Mouse (Mus musculus) testis, adult 2 months (tissue): ENCODE measurements around the gene Actr8. TPM values are rescaled to one million over a fixed set of nuclear protein-coding genes. Genes with fewer than 3 reads are reported as not detected.

ENCODE experiments used
- H3K27ac ChIP-seq: fragments of 200-500 bp; 2 replicates; pipeline ENCODE4 v1.5.1; 2012; ENCODE audit warnings: low read depth, low read length; ENCODE audit not compliant: control insufficient read depth, insufficient read depth
- H3K27me3 ChIP-seq: fragments of 200-500 bp; 2 replicates; pipeline ENCODE4 v1.6.1; 2012; ENCODE audit warnings: mild to moderate bottlenecking, low read length, moderate library complexity; ENCODE audit not compliant: control insufficient read depth, insufficient read depth
- H3K36me3 ChIP-seq: fragments of 200-500 bp; 2 replicates; pipeline ENCODE4 v1.6.1; 2012; ENCODE audit warnings: mild to moderate bottlenecking, low read length; ENCODE audit not compliant: control insufficient read depth, insufficient read depth
- H3K4me1 ChIP-seq: fragments of 200-500 bp; 2 replicates; pipeline ENCODE4 v1.6.1; 2012; ENCODE audit warnings: low read length; ENCODE audit not compliant: control insufficient read depth, insufficient read depth
- H3K4me3 ChIP-seq: fragments of 200-500 bp; 2 replicates; pipeline ENCODE4 v1.5.1; 2012; ENCODE audit warnings: low read depth, mild to moderate bottlenecking, low read length, moderate library complexity, mixed read lengths; ENCODE audit not compliant: control insufficient read depth
- CTCF ChIP-seq: fragments of 200-500 bp; IDR thresholded peaks from 2 replicates; pipeline ENCODE4 v1.5.1; 2012; ENCODE audit warnings: low read depth, mild to moderate bottlenecking, inconsistent platforms, low read length, moderate library complexity; ENCODE audit not compliant: control insufficient read depth, insufficient read depth, insufficient replicate concordance
- POLR2A ChIP-seq: fragments of 200-500 bp; IDR thresholded peaks from 2 replicates; pipeline ENCODE4 v1.6.1; 2012; ENCODE audit warnings: low read depth, mild to moderate bottlenecking, inconsistent platforms, low read length, moderate library complexity; ENCODE audit not compliant: control insufficient read depth
- polyA plus RNA-seq: library from polyadenylated mRNA; depleted of rRNA; stranded (reverse); fragments of >200 nt; gene quantifications from 2 replicates; pipeline ENCODE4 v1.2.3, GENCODE M21; 2012; rRNA removed

The Actr8 gene
- polyA plus RNA-seq: 24.1 and 25.5 TPM in 2 replicates

DNA sequence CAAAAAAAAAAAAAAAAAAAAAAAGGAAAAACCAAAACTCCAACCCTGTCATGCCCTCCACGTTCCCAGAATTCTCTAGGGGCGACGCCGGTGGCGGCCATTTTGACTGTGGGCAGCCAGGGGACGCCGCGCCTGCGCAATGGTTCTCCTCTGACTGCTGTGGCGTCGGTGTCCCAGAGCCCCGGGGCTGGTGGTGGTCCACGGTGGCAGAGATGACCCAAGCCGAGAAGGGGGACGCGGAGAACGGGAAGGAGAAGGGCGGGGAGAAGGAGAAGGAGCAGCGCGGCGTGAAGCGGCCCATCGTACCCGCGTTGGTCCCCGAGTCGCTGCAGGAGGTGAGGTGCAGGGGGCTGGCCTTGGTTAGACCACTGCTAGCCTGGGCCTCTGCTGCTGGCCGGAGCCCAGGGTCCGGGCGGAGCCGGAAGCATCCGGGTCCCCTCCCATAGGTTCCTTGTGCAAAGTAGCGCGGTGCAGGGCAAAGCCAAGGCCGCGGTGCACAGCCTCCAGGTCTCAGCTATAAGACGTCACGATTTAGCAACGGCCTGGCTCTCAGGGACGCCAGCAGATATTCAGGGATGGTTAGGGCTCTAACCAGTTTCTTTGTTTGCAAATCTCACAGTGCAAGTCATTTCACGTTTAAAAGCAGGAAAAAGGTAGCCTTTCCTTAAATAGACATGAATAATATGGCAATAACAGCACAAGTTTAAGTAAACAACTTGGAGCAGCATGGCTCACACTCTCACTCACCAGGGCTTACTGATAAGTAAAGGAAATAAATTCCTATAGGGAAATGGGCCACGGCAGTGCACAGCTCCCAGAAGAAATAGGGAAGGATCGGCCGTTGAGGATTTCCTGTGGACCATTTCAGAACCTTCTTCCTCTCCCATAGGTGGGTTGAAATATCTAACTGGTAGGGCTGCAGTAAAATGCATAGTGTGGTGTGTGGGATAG, at the start of gene Actr8:
Actr8 (plus strand) TSS at position 84 of the 951 bp plus-strand sequence.
- H3K36me3 ChIP-seq: no peaks in the 10 kb centered on the region; the same call in 1 of the 2 replicates
- peak within 1 kb of the TSS; percentile 86 for H3K4me3 ChIP-seq
- TF ChIP-seq POLR2A (peak; percentile 67), CTCF (no peak)
- H3K27ac ChIP-seq: peak within 1 kb of the TSS; percentile 95
- no peaks in the 10 kb centered on the region for H3K27me3 ChIP-seq
- no peaks in the 10 kb centered on the region for H3K4me1 ChIP-seq

GRCm38 (mm10) chr14:29928966-29929365, 49.2 kb upstream of the Actr8 start:
- no peaks in the 10 kb centered on the region for H3K27me3 ChIP-seq
- H3K36me3 ChIP-seq: no peaks in the 10 kb centered on the region
- no peak overlapping the region for H3K4me3 ChIP-seq
- TF ChIP-seq POLR2A: no peak
- no peak for TF ChIP-seq CTCF
- H3K27ac ChIP-seq: no peak overlapping the region
- no peaks in the 10 kb centered on the region for H3K4me1 ChIP-seq

GRCm38 (mm10) chr14:29935516-29935915, 42.6 kb upstream of the Actr8 start:
- no peaks in the 10 kb centered on the region for H3K27me3 ChIP-seq
- H3K36me3 ChIP-seq: no peaks in the 10 kb centered on the region
- TF ChIP-seq POLR2A: no peak
- TF ChIP-seq CTCF: no peak
- peaks cover 14% of the 10 kb centered on the region for H3K4me1 ChIP-seq
- H3K4me3 ChIP-seq: no peak overlapping the region
- H3K27ac ChIP-seq: no peak overlapping the region

DNA sequence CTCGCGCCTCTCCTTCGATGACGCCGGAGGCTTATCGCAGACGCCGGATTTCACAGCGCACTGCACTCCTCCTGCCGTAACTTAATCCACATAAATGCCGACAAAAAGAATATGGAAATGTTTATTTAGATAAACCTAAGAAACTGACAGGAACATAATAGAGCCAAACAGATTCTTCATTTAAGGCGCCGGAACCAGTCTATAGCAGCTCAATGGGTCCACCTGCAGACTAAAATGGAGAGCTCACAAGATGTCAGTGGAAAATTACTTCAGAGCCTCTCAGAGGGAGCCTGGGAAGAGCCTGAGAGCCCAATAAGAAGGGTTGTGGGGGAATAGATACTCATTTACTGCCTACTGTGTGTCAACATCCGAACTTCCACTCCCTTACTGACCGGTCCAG, 40.7 kb upstream of the Actr8 start:
- Histone ChIP-seq H3K27me3 (no peaks in the 10 kb centered on the region), H3K27ac (no peak overlapping the region), H3K4me3 (no peak overlapping the region), H3K36me3 (no peaks in the 10 kb centered on the region), H3K4me1 (peaks cover 14% of the 10 kb centered on the region)
- TF ChIP-seq CTCF (no peak), POLR2A (no peak)

DNA sequence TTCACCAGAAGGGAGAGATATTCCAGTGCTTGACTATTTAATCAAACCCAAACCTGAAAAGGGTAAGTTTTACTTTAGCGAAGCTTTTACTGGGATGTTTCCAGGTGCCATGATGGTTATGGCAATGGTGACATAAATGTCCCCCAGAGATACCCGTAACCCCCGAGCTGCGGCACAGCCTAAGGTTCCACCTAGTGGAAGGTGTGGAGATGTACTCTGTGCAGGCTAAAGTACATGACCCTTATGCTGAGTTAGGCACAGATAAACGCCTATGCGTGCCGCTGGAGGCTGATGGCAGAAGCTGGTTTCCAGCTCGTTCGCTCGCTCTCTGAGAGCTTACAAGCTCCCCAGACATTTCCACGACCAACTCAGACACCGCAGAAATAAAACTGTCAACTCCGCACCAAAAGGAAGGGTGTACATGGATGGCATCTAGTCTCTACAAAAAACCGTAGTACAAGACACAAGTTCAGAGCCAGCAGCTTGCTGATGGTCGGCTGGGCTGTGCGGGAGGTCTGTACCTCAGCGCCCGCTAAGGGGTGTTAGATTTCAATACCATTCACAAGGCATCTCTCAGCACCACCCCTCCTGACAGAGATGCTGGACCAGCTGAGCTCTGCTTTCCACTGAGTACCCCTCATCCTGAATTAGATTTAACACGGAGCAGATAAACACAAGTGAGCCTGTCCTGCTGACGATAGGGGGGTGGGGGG, 38.4 kb upstream of the Actr8 start:
- no peak overlapping the region for H3K27ac ChIP-seq
- H3K36me3 ChIP-seq: no peaks in the 10 kb centered on the region
- TF ChIP-seq POLR2A (no peak), CTCF (0 out of 2 replicates have a peak, but pooled peaks have one; percentile 3)
- peaks cover 14% of the 10 kb centered on the region for H3K4me1 ChIP-seq
- H3K27me3 ChIP-seq: no peaks in the 10 kb centered on the region
- H3K4me3 ChIP-seq: no peak overlapping the region; the same call in 1 of the 2 replicates

GRCm38 (mm10) chr14:29940313-29940812, 37.8 kb upstream of the Actr8 start:
- Histone ChIP-seq H3K36me3 (no peaks in the 10 kb centered on the region), H3K4me3 (no peak overlapping the region), H3K4me1 (peaks cover 14% of the 10 kb centered on the region), H3K27ac (no peak overlapping the region), H3K27me3 (no peaks in the 10 kb centered on the region)
- TF ChIP-seq CTCF (no peak), POLR2A (no peak)

DNA sequence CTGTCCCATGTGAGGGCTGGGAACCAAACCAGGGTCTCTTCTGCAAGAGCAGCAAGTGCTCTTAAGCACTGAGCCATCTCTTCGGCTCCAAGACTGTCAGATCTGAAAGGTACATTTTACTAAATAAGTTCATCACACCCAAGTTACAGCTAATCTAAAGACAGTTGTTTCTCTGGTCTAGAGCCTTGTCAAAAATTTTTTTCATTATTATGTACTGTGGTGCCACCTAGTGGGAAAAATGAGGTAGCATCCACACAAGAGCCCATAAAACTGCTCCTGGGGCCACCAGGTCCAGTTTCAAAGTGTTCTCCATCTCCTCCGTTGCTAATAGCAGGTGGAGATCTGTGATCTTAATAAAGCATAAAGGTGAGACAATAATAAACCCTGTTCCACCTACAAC, 37.3 kb upstream of the Actr8 start:
- Histone ChIP-seq H3K27me3 (no peaks in the 10 kb centered on the region), H3K4me3 (no peak overlapping the region), H3K36me3 (no peaks in the 10 kb centered on the region), H3K27ac (no peak overlapping the region), H3K4me1 (peaks cover 14% of the 10 kb centered on the region)
- TF ChIP-seq CTCF (no peak), POLR2A (no peak)
